ENCODE assay signal across 8 mouse cellular contexts in genomic region chr1:64288812-64289447, GRCm38 (mm10).
DNase-seq lines count a peak whose midpoint lies in the region; ATAC-seq and TF ChIP-seq lines count a peak whose summit lies in the region.

No protein-coding gene starts in this region.

- H3K27me3 ChIP-seq in cerebellum, adult 2 months (ENCODE audit: control insufficient read depth, insufficient read depth, low read length) = no peaks in the 10 kb centered on the region
- 0 out of 2 replicates have a peak, but pooled peaks cover 3% of the 10 kb centered on the region for H3K27me3 ChIP-seq in limb, embryonic 12.5 days
- no peaks in the 10 kb centered on the region for H3K27me3 ChIP-seq in limb, embryonic 10.5 days (ENCODE audit: low read depth, poor library complexity, severe bottlenecking)
- H3K27me3 ChIP-seq in hindbrain, embryonic 12.5 days = no peaks in the 10 kb centered on the region
- H3K27me3 ChIP-seq in neural tube, embryonic 13.5 days = no peaks in the 10 kb centered on the region

- no peak for TF ChIP-seq POLR2A in cerebellum, adult 2 months (IDR thresholded peaks at IDR 0.05; ENCODE audit: borderline replicate concordance, insufficient read depth, low read length)

- TF ChIP-seq CTCF in cerebellum, adult 2 months (IDR thresholded peaks at IDR 0.05; ENCODE audit: borderline replicate concordance, insufficient read depth, low read depth, low read length) = no peak

- H3K4me3 ChIP-seq in cerebellum, adult 2 months (replicated peaks; ENCODE audit: insufficient read depth, low read depth, low read length) = no peak overlapping the region
- H3K4me3 ChIP-seq in limb, embryonic 12.5 days (replicated peaks) = no peak overlapping the region
- no peak overlapping the region for H3K4me3 ChIP-seq in limb, embryonic 10.5 days
- H3K4me3 ChIP-seq in hindbrain, embryonic 12.5 days = no peak overlapping the region
- no peak overlapping the region for H3K4me3 ChIP-seq in neural tube, embryonic 13.5 days

- WGBS in cerebellum, adult 2 months = 68% methylated on average over 12 of the region's 12 CpGs
- 38% methylated on average over 12 of the region's 12 CpGs for WGBS in limb, embryonic 12.5 days
- 45% methylated on average over 12 of the region's 12 CpGs for WGBS in limb, embryonic 10.5 days
- 60% methylated on average over 12 of the region's 12 CpGs for WGBS in hindbrain, embryonic 12.5 days
- WGBS in neural tube, embryonic 13.5 days = 30% methylated on average over 12 of the region's 12 CpGs

- no peak for ATAC-seq in limb, embryonic 12.5 days (ENCODE audit: insufficient number of reproducible peaks, insufficient read depth, low FRiP score, low TSS enrichment, low read depth)
- ATAC-seq in hindbrain, embryonic 12.5 days (ENCODE audit: low FRiP score) = peak; percentile 43; the same call in 1 of the 2 replicates
- peak; percentile 87 for ATAC-seq in neural tube, embryonic 13.5 days (ENCODE audit: low read depth)

- no peak overlapping the region for H3K27ac ChIP-seq in cerebellum, adult 2 months (ENCODE audit: insufficient read depth, low read length)
- no peak overlapping the region for H3K27ac ChIP-seq in limb, embryonic 12.5 days
- no peak overlapping the region for H3K27ac ChIP-seq in limb, embryonic 10.5 days
- peak overlapping the region; percentile 45 for H3K27ac ChIP-seq in hindbrain, embryonic 12.5 days
- peak overlapping the region; percentile 39; the same call in 1 of the 2 replicates for H3K27ac ChIP-seq in neural tube, embryonic 13.5 days (replicated peaks)

- peaks cover 11% of the 10 kb centered on the region; the same call in 1 of the 2 replicates for H3K4me1 ChIP-seq in cerebellum, adult 2 months (ENCODE audit: control insufficient read depth, insufficient read depth, low read length)
- peaks cover 4% of the 10 kb centered on the region; the same call in 1 of the 2 replicates for H3K4me1 ChIP-seq in limb, embryonic 12.5 days (replicated peaks)
- peaks cover 6% of the 10 kb centered on the region for H3K4me1 ChIP-seq in limb, embryonic 10.5 days
- H3K4me1 ChIP-seq in hindbrain, embryonic 12.5 days = peaks cover 9% of the 10 kb centered on the region; the same call in 1 of the 2 replicates
- peaks cover 12% of the 10 kb centered on the region for H3K4me1 ChIP-seq in neural tube, embryonic 13.5 days (replicated peaks)

- no peak overlapping the region for H3K9ac ChIP-seq in limb, embryonic 12.5 days (replicated peaks)
- no peak overlapping the region for H3K9ac ChIP-seq in hindbrain, embryonic 12.5 days
- H3K9ac ChIP-seq in neural tube, embryonic 13.5 days = peak overlapping the region; percentile 17

- no peaks in the 10 kb centered on the region for H3K9me3 ChIP-seq in limb, embryonic 12.5 days
- no peaks in the 10 kb centered on the region for H3K9me3 ChIP-seq in limb, embryonic 10.5 days (replicated peaks)
- no peaks in the 10 kb centered on the region for H3K9me3 ChIP-seq in hindbrain, embryonic 12.5 days (replicated peaks)
- no peaks in the 10 kb centered on the region for H3K9me3 ChIP-seq in neural tube, embryonic 13.5 days

- H3K4me2 ChIP-seq in limb, embryonic 12.5 days = peak overlapping the region; percentile 24
- no peak overlapping the region for H3K4me2 ChIP-seq in hindbrain, embryonic 12.5 days (replicated peaks)
- H3K4me2 ChIP-seq in neural tube, embryonic 13.5 days = peak overlapping the region; percentile 25

- DNase-seq in cerebellum, adult 2 months = peak; percentile 40 to 43
- no peak for DNase-seq in cerebellum, adult 11 months
- DNase-seq in limb, embryonic 10.5 days (ENCODE audit: low spot score) = no peak
- no peak for DNase-seq in thymus, postnatal 4 days
- no peak for DNase-seq in lung, postnatal 36 days

- H3K36me3 ChIP-seq in limb, embryonic 12.5 days = no peaks in the 10 kb centered on the region
- H3K36me3 ChIP-seq in limb, embryonic 10.5 days = no peaks in the 10 kb centered on the region
- H3K36me3 ChIP-seq in hindbrain, embryonic 12.5 days = no peaks in the 10 kb centered on the region
- no peaks in the 10 kb centered on the region for H3K36me3 ChIP-seq in neural tube, embryonic 13.5 days

Comparison
In these comparisons a context has a peak if more than half of its experiments do, and no peak if none do; other contexts are left out.
1. DNase-seq: peak in cerebellum, adult 2 months (2 of 2); none in cerebellum, adult 11 months (single experiment), limb, embryonic 10.5 days (single experiment), thymus, postnatal 4 days (single experiment) and lung, postnatal 36 days (single experiment).
2. H3K27ac ChIP-seq: peak in hindbrain, embryonic 12.5 days (single experiment) and neural tube, embryonic 13.5 days (single experiment); none in cerebellum, adult 2 months (single experiment), limb, embryonic 12.5 days (single experiment) and limb, embryonic 10.5 days (single experiment).